Mouse (Mus musculus) intestine, embryonic 16.5 days (tissue): ENCODE results near the gene Nlrc5. TPM values are rescaled to one million over a fixed set of nuclear protein-coding genes. Genes with fewer than 3 reads are reported as not detected.

Experiments used
- ATAC-seq: fragments of 200-750 bp; cut with Nextera tagmentation; 2 replicates; pipeline ENCODE4 v1.8.0; 2017; ENCODE audit warnings: moderate TSS enrichment, moderate library complexity
- H3K27ac ChIP-seq: fragments of 300-500 bp; sonication (generic); 2 replicates; pipeline ENCODE4 v1.5.1; 2014; ENCODE audit warnings: mild to moderate bottlenecking, low read length
- H3K27me3 ChIP-seq: fragments of 300-500 bp; sonication (generic); replicated peaks from 2 replicates; pipeline ENCODE4 v1.6.1; 2014; ENCODE audit warnings: low read length, control low read depth, mixed read lengths; ENCODE audit not compliant: control insufficient read depth, insufficient read depth
- H3K36me3 ChIP-seq: fragments of 300-500 bp; sonication (generic); 2 replicates; pipeline ENCODE4 v1.6.1; 2014; ENCODE audit warnings: low read length, control low read depth; ENCODE audit not compliant: control insufficient read depth, insufficient read depth
- H3K4me1 ChIP-seq: fragments of 300-500 bp; sonication (generic); 2 replicates; pipeline ENCODE4 v1.6.1; 2014; ENCODE audit warnings: low read length, control low read depth, mixed read lengths; ENCODE audit not compliant: control insufficient read depth, insufficient read depth
- H3K4me2 ChIP-seq: fragments of 300-500 bp; sonication (generic); 2 replicates; pipeline ENCODE4 v1.6.1; 2014; ENCODE audit warnings: low read depth, low read length, control low read depth
- H3K4me3 ChIP-seq: fragments of 300-500 bp; sonication (generic); 2 replicates; pipeline ENCODE4 v1.5.1; 2014; ENCODE audit warnings: mild to moderate bottlenecking, low read length
- H3K9ac ChIP-seq: fragments of 300-500 bp; sonication (generic); 2 replicates; pipeline ENCODE4 v1.6.1; 2014; ENCODE audit warnings: low read depth, low read length
- H3K9me3 ChIP-seq: fragments of 300-500 bp; sonication (generic); 2 replicates; pipeline ENCODE4 v1.6.1; 2016; ENCODE audit warnings: low read length, control low read depth; ENCODE audit not compliant: control insufficient read depth
- WGBS: fragments of 180-500 bp; shearing (Covaris S2); extraction: QIAGEN DNeasy Blood & Tissue Kit; methylation state at CpG from one replicate; pipeline ENCODE4 v1.1.7; 2014; 5-methylcytosine and 5-hydroxymethylcytosine counted together
- polyA plus RNA-seq: library from polyadenylated mRNA; unstranded; fragments of >200 nt; fragmentation: Nextera tagmentation; extraction: Ambion mirVana; gene quantifications from 2 replicates; pipeline ENCODE4 v1.2.1, GENCODE M21; 2015

The Nlrc5 gene
- polyA plus RNA-seq, 1 experiment from 2014 or later = 0.43 TPM

- no peak overlapping the region for H3K4me3 ChIP-seq
Measured at GRCm38 (mm10) chr8:94552696-94553095, 118.5 kb downstream of the Nlrc5 start.

DNA sequence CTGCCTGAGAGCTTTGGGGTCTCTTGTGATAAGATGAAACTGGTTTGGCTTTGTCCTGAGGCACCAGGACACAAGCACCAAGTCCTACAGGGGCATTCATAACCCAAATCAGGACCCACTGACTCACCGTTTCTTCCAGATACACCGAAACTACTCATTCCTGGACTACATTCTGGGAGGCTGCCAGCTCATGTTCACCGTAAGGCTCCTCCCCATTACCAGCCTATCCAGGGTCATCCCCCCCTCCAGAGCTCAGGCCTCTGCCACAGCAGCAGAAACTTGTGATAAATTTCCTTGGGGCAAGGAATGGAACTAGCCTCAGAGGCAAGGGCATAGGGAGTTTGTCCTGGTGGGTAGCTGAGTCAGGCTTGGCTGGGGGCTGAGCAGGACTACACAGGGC is 123.1 kb downstream of the Nlrc5 start:
- no peak overlapping the region for H3K27ac ChIP-seq
- H3K27me3 ChIP-seq = no peaks in the 10 kb centered on the region
- ATAC-seq = no peak
- no peaks in the 10 kb centered on the region for H3K36me3 ChIP-seq
- no peak overlapping the region for H3K9ac ChIP-seq
- WGBS = 58% methylated on average over 3 of the region's 3 CpGs
- no peak overlapping the region for H3K4me2 ChIP-seq
- no peaks in the 10 kb centered on the region for H3K9me3 ChIP-seq
- H3K4me1 ChIP-seq = no peaks in the 10 kb centered on the region
- H3K4me3 ChIP-seq = no peak overlapping the region

More at GRCm38 (mm10) chr8:94552696-94553095, 118.5 kb downstream of the Nlrc5 start:
- no peak overlapping the region for H3K9ac ChIP-seq
- H3K4me1 ChIP-seq = no peaks in the 10 kb centered on the region
- H3K27me3 ChIP-seq = no peaks in the 10 kb centered on the region
- H3K9me3 ChIP-seq = no peaks in the 10 kb centered on the region
- no peak overlapping the region for H3K27ac ChIP-seq
- ATAC-seq = no peak
- WGBS = 89% methylated on average over 2 of the region's 2 CpGs
- no peaks in the 10 kb centered on the region for H3K36me3 ChIP-seq
- no peak overlapping the region for H3K4me2 ChIP-seq

- H3K9me3 ChIP-seq = no peaks in the 10 kb centered on the region
- H3K27ac ChIP-seq = no peak overlapping the region
- H3K4me1 ChIP-seq = no peaks in the 10 kb centered on the region
- no peak overlapping the region for H3K4me3 ChIP-seq
- ATAC-seq = no peak
- H3K9ac ChIP-seq = no peak overlapping the region
- H3K36me3 ChIP-seq = no peaks in the 10 kb centered on the region
- H3K27me3 ChIP-seq = no peaks in the 10 kb centered on the region
- WGBS = 52% methylated on average over 5 of the region's 5 CpGs
- H3K4me2 ChIP-seq = no peak overlapping the region
Measured at GRCm38 (mm10) chr8:94561256-94561655, 127.1 kb downstream of the Nlrc5 start.

DNA sequence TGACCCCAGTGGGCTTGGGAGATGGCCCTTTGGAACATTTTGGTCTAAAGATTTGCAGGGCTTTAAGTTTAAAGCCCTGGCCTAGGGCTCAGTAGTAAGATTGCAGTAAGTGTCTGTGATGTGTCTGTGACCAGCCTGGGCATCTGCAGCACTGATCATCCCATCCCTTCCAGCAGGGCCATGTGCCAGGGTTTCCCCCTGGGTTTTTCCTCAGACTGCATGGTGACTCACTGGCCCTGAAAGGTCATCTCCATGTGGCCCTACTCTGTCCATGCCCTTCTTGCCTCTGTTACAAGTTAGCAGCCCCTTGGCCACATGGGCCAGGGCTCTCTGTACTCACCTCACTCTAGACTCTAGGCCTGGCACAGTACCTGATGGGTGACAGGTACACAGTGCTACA is 130.3 kb downstream of the Nlrc5 start:
- Histone ChIP-seq H3K4me1 (no peaks in the 10 kb centered on the region), H3K9me3 (no peaks in the 10 kb centered on the region), H3K9ac (no peak overlapping the region), H3K4me3 (no peak overlapping the region), H3K27ac (no peak overlapping the region), H3K27me3 (no peaks in the 10 kb centered on the region), H3K36me3 (no peaks in the 10 kb centered on the region), H3K4me2 (no peak overlapping the region)
- no peak for ATAC-seq

DNA sequence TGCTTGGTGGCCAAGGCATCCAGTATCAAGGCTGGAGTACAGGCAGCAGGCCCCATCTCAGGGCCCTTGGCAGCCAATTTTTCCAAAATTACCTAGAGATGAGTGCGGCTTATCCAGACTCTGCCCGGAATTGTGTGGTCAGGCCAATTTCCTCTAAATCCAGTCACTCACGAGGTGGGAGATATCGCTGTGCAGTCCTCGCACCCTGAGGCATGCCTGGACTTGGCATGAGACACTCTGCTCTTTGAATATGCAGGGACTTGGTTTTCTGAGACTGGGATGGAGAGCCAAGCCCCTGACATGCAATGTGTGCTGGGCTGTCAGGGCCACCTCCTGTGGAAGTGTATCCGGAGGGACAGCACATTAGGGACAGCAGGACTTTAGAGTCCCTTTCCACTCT is 131.9 kb downstream of the Nlrc5 start:
- H3K4me2 ChIP-seq = no peak overlapping the region
- no peak overlapping the region for H3K9ac ChIP-seq
- no peaks in the 10 kb centered on the region for H3K27me3 ChIP-seq
- no peaks in the 10 kb centered on the region for H3K9me3 ChIP-seq
- no peaks in the 10 kb centered on the region for H3K36me3 ChIP-seq
- 74% methylated on average over 6 of the region's 6 CpGs for WGBS
- no peaks in the 10 kb centered on the region for H3K4me1 ChIP-seq
- no peak overlapping the region for H3K27ac ChIP-seq
- no peak overlapping the region for H3K4me3 ChIP-seq
- no peak for ATAC-seq

DNA sequence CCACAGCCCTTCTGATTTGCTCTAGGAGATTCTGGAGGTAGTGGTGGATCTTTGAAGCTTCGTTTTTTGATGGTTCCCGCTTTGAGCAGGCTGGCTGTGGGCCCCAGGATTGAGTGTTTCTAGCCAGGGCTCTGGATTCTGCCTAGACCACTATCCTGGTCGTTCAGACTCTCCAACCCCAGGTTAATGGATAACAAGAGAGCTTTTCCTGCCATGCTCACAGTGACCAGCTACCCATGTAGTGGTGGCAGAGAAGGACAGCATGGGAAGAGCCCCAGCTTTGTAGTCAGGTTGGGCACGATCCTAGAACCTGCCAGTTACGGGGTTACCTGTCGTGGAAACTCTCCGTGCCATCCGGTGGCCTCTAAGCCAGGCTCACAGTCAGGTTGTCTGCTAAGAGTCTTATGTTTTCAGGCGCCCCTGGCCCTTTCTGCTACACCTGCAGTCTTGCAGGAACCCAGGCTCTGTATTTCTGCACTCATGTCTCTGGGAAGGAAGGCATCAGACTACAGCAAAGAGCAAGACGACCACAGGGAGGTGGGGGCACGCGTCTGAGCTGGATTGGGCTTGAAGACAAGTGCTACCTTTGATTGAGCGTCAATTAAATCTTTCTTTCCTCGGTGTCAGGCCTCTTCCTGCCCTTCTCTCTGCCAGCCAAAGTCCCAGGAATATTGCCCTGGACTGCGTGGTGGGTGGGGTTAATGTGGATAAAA is 132.4 kb downstream of the Nlrc5 start:
- peak; percentile 56; the same call in 1 of the 2 replicates for ATAC-seq
- Histone ChIP-seq H3K9ac (no peak overlapping the region), H3K9me3 (no peaks in the 10 kb centered on the region), H3K4me1 (no peaks in the 10 kb centered on the region), H3K27me3 (no peaks in the 10 kb centered on the region), H3K27ac (no peak overlapping the region), H3K4me3 (no peak overlapping the region), H3K4me2 (no peak overlapping the region), H3K36me3 (no peaks in the 10 kb centered on the region)
- WGBS = 51% methylated on average over 15 of the region's 15 CpGs

GRCm38 (mm10) chr8:94567159-94567849 is 133.1 kb downstream of the Nlrc5 start:
- Histone ChIP-seq H3K9me3 (no peaks in the 10 kb centered on the region), H3K36me3 (no peaks in the 10 kb centered on the region), H3K4me2 (no peak overlapping the region), H3K9ac (no peak overlapping the region), H3K27me3 (no peaks in the 10 kb centered on the region), H3K4me1 (no peaks in the 10 kb centered on the region), H3K27ac (no peak overlapping the region), H3K4me3 (no peak overlapping the region)
- 70% methylated on average over 8 of the region's 8 CpGs for whole genome bisulfite sequencing
- ATAC-seq = no peak

GRCm38 (mm10) chr8:94568098-94568497 is 133.9 kb downstream of the Nlrc5 start:
- no peak overlapping the region for H3K27ac ChIP-seq
- no peaks in the 10 kb centered on the region for H3K27me3 ChIP-seq
- WGBS = 90% methylated on average over 8 of the region's 8 CpGs
- no peaks in the 10 kb centered on the region for H3K9me3 ChIP-seq
- peaks cover 2% of the 10 kb centered on the region; the same call in 1 of the 2 replicates for H3K36me3 ChIP-seq
- H3K4me2 ChIP-seq = no peak overlapping the region
- no peaks in the 10 kb centered on the region for H3K4me1 ChIP-seq
- no peak overlapping the region for H3K9ac ChIP-seq
- H3K4me3 ChIP-seq = no peak overlapping the region
- no peak for ATAC-seq

DNA sequence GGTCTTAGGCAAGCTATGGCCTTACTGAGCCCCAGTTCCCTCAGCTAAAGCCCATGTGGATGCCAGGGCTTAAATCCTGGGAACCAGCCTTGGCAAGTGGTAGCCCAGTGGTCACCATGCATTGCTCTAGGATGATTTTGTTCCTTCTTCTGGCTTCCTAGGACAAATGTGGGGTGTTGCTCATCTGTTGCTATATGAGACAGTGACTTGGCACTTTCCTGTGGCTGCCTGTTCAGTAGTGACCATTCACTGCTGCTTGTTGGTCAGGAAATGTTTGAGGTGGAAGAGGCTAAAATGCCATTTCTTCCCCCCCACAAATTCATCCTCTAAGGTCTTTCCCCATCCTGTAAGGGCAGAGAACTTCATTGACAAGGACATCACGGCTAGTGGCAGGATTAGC is 135.3 kb downstream of the Nlrc5 start:
- no peaks in the 10 kb centered on the region for H3K4me1 ChIP-seq
- H3K27ac ChIP-seq = no peak overlapping the region
- no peaks in the 10 kb centered on the region for H3K9me3 ChIP-seq
- ATAC-seq = no peak
- no peak overlapping the region for H3K9ac ChIP-seq
- peaks cover 5% of the 10 kb centered on the region for H3K36me3 ChIP-seq
- no peaks in the 10 kb centered on the region for H3K27me3 ChIP-seq
- 75% methylated on average over 1 of the region's 1 CpGs for WGBS
- no peak overlapping the region for H3K4me2 ChIP-seq
- no peak overlapping the region for H3K4me3 ChIP-seq
